Mouse (Mus musculus): ENCODE results near the gene Ssxb10. TPM values are rescaled to one million over a fixed set of nuclear protein-coding genes. Genes with fewer than 3 reads are reported as not detected.
"Not testable (repeated sequence)": the region's sequence is repeated elsewhere in the genome, so short reads cannot be mapped to it uniquely, and the experiment has no call there.

Ssxb10 gene
- total RNA-seq (2021) = not detected
- long read RNA-seq, experiment 1 = 0 reads
- long read RNA-seq, experiment 2 = 0 reads

DNA sequence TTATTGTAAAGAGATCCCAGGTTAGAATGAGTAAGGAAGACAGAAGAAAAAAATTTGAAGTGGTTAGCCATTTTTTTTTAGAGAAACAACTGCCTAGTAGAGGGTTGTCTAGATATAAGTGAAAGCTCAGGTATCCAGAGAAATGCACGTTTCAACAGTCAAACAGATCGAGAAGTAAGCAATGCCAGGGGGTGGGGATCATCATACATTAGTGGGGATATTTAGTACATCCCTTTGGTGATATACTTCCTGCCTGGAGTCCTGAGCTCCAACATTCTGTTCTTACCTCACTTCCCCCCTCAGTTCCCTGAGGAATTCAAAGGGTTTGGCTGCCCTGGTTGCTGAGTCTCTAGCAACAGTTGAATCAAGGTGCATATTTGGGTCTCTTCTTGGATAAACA, at the start of gene Ssxb10:
Gene Ssxb10 (plus strand): TSS at position 301 of the 400 bp plus-strand sequence.
- DNase-seq = no peak
- intact Hi-C loops (cut with DNase I; ENCODE audit: low total_unique reads) = no loop called here

DNA sequence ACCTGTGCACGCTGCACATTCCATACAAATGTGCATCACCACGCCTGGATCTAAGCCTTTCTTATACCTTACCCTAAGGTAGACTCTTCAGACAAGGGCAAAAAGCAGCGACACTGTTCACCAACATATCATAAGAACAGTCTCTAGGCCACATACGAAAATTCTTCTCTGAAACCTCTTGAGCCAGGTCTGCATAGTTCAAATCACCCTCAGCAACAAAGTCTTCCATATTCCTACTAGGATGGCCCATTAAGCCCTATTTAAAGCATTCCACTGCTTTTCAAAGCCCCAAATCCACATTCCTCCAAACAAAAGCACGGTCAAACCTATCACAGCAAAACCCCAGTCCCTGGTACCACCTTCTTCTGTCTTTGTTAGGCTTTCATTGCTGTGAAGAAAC, 38.6 kb upstream of the Ssxb10 start:
- DNase-seq = no peak
- intact Hi-C loops (cut with DNase I; ENCODE audit: low total_unique reads) = no loop called here

DNA sequence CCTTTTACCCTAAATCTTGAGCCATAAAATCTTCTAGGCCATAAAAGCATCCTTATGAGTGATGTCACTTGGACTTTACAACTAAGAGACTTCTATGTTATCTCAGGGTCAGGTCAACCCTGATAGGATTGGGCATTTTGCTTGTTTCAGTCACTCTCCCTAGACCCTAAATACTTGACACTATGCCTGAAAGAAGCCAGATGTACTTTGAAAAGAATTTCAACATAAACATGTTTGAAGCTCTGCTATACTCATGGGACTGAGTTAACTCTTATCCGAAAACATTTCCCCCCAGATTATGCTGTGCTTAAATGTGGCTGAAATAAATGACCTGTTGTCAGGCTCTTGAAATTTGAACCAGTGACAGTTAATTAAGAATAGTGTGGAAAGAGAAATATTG, 17.9 kb upstream of the Ssxb10 start:
- intact Hi-C loops (cut with DNase I; ENCODE audit: low total_unique reads) = no loop called here
- DNase-seq = no peak

DNA sequence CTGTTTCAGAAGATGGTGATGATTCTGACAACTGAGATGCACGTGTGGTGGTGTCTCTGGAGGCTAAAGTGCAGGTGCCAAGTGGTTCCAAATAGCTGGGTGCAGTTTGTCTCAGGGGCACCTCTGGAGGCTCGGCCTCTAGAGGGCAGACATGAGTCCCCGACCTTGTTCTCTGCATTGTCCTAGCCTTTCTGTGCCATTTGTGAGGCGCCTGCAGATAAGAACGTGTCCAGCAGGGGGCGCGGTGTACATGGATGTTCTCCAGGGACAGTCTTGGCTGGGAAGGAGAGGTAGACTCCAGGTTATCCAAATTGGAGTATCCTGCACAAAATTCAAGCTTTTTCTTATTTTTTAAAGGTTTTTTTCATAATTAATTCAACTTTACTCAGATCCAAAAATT, 12.3 kb upstream of the Ssxb10 start:
- DNase-seq = peak; percentile 6
- intact Hi-C loops (cut with DNase I; ENCODE audit: low total_unique reads) = not testable (repeated sequence)

DNA sequence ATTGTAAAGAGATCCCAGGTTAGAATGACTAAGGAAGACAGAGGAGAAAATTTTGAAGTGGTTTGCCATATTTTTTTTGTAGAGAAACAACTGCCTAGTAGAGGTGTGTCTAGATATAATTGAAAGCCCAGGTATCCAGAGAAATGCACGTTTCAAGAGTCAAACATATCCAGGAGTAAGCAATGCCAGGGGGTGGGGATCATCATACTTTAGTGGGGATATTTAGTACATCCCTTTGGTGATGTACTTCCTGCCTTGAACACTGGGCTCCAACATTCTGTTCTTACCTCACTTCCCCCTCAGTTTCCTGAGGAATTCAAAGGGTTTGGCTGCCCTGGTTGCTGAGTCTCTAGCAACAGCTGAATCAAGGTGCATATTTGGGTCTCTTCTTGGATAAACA, 39.5 kb downstream of the Ssxb10 start, which contains the start of gene Ssxb9:
Gene Ssxb9 (plus strand): TSS at position 301 of the 400 bp plus-strand sequence.
- DNase-seq; intact Hi-C loops (cut with DNase I; ENCODE audit: low total_unique reads): not testable (repeated sequence)

Other genes with a start within 250 kb of the Ssxb10 start
- gene Was, start 236.9 kb upstream of the Ssxb10 start, total RNA-seq (2021) = under 1 TPM; 0.84 to 0.93 TPM
- gene Wdr13, start 194.5 kb upstream of the Ssxb10 start, total RNA-seq (2021) = 10 to 100 TPM; 19.6 to 20.6 TPM
- 100 to 1,000 TPM; 179 to 195 TPM for gene Rbm3, start 181.5 kb upstream of the Ssxb10 start, total RNA-seq (2021)
- gene Tbc1d25, start 151.2 kb upstream of the Ssxb10 start, total RNA-seq (2021) = 1 to 10 TPM; 2.5 to 3.7 TPM
- 10 to 100 TPM; 11.3 to 11.8 TPM for gene Ebp, start 133.9 kb upstream of the Ssxb10 start, total RNA-seq (2021)
- 1 to 10 TPM; 3.3 to 4.7 TPM for gene Porcn, start 120.9 kb upstream of the Ssxb10 start, total RNA-seq (2021)
- gene Ftsj1, start 75.0 kb upstream of the Ssxb10 start, total RNA-seq (2021) = 10 to 100 TPM; 11.2 to 12.6 TPM
- under 1 TPM in 1 of 2 experiments, not detected in 1; 0.27 TPM for gene Slc38a5, start 56.3 kb upstream of the Ssxb10 start, total RNA-seq (2021)
- not detected for gene Ssxb9, start 39.6 kb downstream of the Ssxb10 start, total RNA-seq (2021)
- gene Ssxb1, start 85.9 kb downstream of the Ssxb10 start, total RNA-seq (2021) = not detected
- not detected for gene Ssxb2, start 134.3 kb downstream of the Ssxb10 start, total RNA-seq (2021)
- gene Gm14459, start 197.5 kb downstream of the Ssxb10 start, total RNA-seq (2021) = not detected
- not detected for gene Ssxb6, start 220.8 kb downstream of the Ssxb10 start, total RNA-seq (2021)

All from gastrocnemius, postnatal 14 days (tissue).